Mouse (Mus musculus) stomach, embryonic 14.5 days (tissue): Measurements from ENCODE around the gene Ogfrl1. TPM values are rescaled to one million over a fixed set of nuclear protein-coding genes. Genes with fewer than 3 reads are reported as not detected.

Experiments
- ATAC-seq: fragments of 200-750 bp; cut with Nextera tagmentation; 2 replicates; pipeline ENCODE4 v1.8.0; 2017; ENCODE audit warnings: low read depth, moderate TSS enrichment; ENCODE audit not compliant: insufficient number of reproducible peaks, insufficient read depth, low FRiP score
- H3K27ac ChIP-seq: fragments of 300-500 bp; sonication (generic); 2 replicates; pipeline ENCODE4 v1.5.1; 2014; ENCODE audit warnings: mild to moderate bottlenecking, low read length, moderate library complexity, mixed read lengths
- H3K27me3 ChIP-seq: fragments of 300-500 bp; sonication (generic); 2 replicates; pipeline ENCODE4 v1.6.1; 2014; ENCODE audit warnings: low read length, control low read depth, mixed read lengths; ENCODE audit not compliant: control insufficient read depth, insufficient read depth
- H3K36me3 ChIP-seq: fragments of 300-500 bp; sonication (generic); 2 replicates; pipeline ENCODE4 v1.6.1; 2014; ENCODE audit warnings: mild to moderate bottlenecking, control low read depth, low read length, moderate library complexity, mixed read lengths; ENCODE audit not compliant: control insufficient read depth, insufficient read depth
- H3K4me1 ChIP-seq: fragments of 300-500 bp; sonication (generic); 2 replicates; pipeline ENCODE4 v1.6.1; 2014; ENCODE audit warnings: low read length, control low read depth, mixed read lengths; ENCODE audit not compliant: control insufficient read depth, insufficient read depth
- H3K4me2 ChIP-seq: fragments of 300-500 bp; sonication (generic); replicated peaks from 2 replicates; pipeline ENCODE4 v1.6.1; 2014; ENCODE audit warnings: low read depth, low read length, control low read depth
- H3K4me3 ChIP-seq: fragments of 300-500 bp; sonication (generic); 2 replicates; pipeline ENCODE4 v1.5.1; 2014; ENCODE audit warnings: low read depth, low read length, control low read depth
- H3K9ac ChIP-seq: fragments of 300-500 bp; sonication (generic); replicated peaks from 2 replicates; pipeline ENCODE4 v1.6.1; 2014; ENCODE audit warnings: low read depth, mild to moderate bottlenecking, control low read depth, low read length, moderate library complexity, mixed read lengths
- H3K9me3 ChIP-seq: fragments of 300-500 bp; sonication (generic); 2 replicates; pipeline ENCODE4 v1.6.1; 2016; ENCODE audit warnings: low read depth, low read length, control low read depth; ENCODE audit not compliant: control insufficient read depth
- WGBS: fragments of 180-500 bp; shearing (Covaris S2); extraction: QIAGEN DNeasy Blood & Tissue Kit; methylation state at CpG from one replicate; pipeline ENCODE4 v1.1.7; 2014; 5-methylcytosine and 5-hydroxymethylcytosine counted together
- polyA plus RNA-seq: library from polyadenylated mRNA; unstranded; fragments of >200 nt; fragmentation: Nextera tagmentation; extraction: Ambion mirVana; gene quantifications from 2 replicates; pipeline ENCODE4 v1.2.1, GENCODE M21; 2014

Ogfrl1 gene
- polyA plus RNA-seq, 1 experiment from 2014 or later = 5.3 TPM

GRCm38 (mm10) chr1:23342224-23342623 is 55.3 kb downstream of the Ogfrl1 start:
- H3K27me3 ChIP-seq = no peaks in the 10 kb centered on the region
- no peak overlapping the region for H3K4me2 ChIP-seq
- H3K4me3 ChIP-seq = no peak overlapping the region
- no peak for ATAC-seq
- H3K27ac ChIP-seq = no peak overlapping the region
- no peaks in the 10 kb centered on the region for H3K9me3 ChIP-seq
- H3K36me3 ChIP-seq = no peaks in the 10 kb centered on the region
- H3K4me1 ChIP-seq = no peaks in the 10 kb centered on the region
- no peak overlapping the region for H3K9ac ChIP-seq
- WGBS = 79% methylated on average over 3 of the region's 3 CpGs

GRCm38 (mm10) chr1:23335726-23336363 is 61.7 kb downstream of the Ogfrl1 start:
- H3K27me3 ChIP-seq = no peaks in the 10 kb centered on the region
- 81% methylated on average over 13 of the region's 13 CpGs for WGBS
- ATAC-seq = peak; percentile 65; the same call in 1 of the 2 replicates
- H3K36me3 ChIP-seq = no peaks in the 10 kb centered on the region
- H3K4me2 ChIP-seq = no peak overlapping the region
- H3K27ac ChIP-seq = no peak overlapping the region
- no peak overlapping the region for H3K4me3 ChIP-seq
- H3K9me3 ChIP-seq = no peaks in the 10 kb centered on the region
- H3K9ac ChIP-seq = no peak overlapping the region
- H3K4me1 ChIP-seq = no peaks in the 10 kb centered on the region

GRCm38 (mm10) chr1:23335050-23335449 is 62.5 kb downstream of the Ogfrl1 start:
- whole genome bisulfite sequencing = 89% methylated on average over 4 of the region's 4 CpGs
- no peaks in the 10 kb centered on the region for H3K4me1 ChIP-seq
- H3K4me3 ChIP-seq = no peak overlapping the region
- no peaks in the 10 kb centered on the region for H3K36me3 ChIP-seq
- no peaks in the 10 kb centered on the region for H3K9me3 ChIP-seq
- ATAC-seq = no peak
- no peak overlapping the region for H3K4me2 ChIP-seq
- no peaks in the 10 kb centered on the region for H3K27me3 ChIP-seq
- H3K9ac ChIP-seq = no peak overlapping the region
- H3K27ac ChIP-seq = no peak overlapping the region

GRCm38 (mm10) chr1:23332192-23332591 is 65.4 kb downstream of the Ogfrl1 start:
- no peak overlapping the region for H3K4me2 ChIP-seq
- no peaks in the 10 kb centered on the region for H3K9me3 ChIP-seq
- no peaks in the 10 kb centered on the region for H3K4me1 ChIP-seq
- no peaks in the 10 kb centered on the region for H3K36me3 ChIP-seq
- ATAC-seq = no peak
- no peaks in the 10 kb centered on the region for H3K27me3 ChIP-seq
- WGBS = 90% methylated on average over 4 of the region's 4 CpGs
- H3K9ac ChIP-seq = no peak overlapping the region
- no peak overlapping the region for H3K4me3 ChIP-seq
- no peak overlapping the region for H3K27ac ChIP-seq

- ATAC-seq = no peak
- H3K9ac ChIP-seq = no peak overlapping the region
- no peaks in the 10 kb centered on the region for H3K36me3 ChIP-seq
- no peak overlapping the region for H3K4me2 ChIP-seq
- H3K27me3 ChIP-seq = no peaks in the 10 kb centered on the region
- WGBS = 76% methylated on average over 7 of the region's 7 CpGs
- no peak overlapping the region for H3K4me3 ChIP-seq
- H3K4me1 ChIP-seq = no peaks in the 10 kb centered on the region
- H3K9me3 ChIP-seq = no peaks in the 10 kb centered on the region
- no peak overlapping the region for H3K27ac ChIP-seq
Measured at GRCm38 (mm10) chr1:23325160-23325559, 72.4 kb downstream of the Ogfrl1 start.

GRCm38 (mm10) chr1:23324226-23324625 is 73.3 kb downstream of the Ogfrl1 start:
- Histone ChIP-seq H3K27me3 (no peaks in the 10 kb centered on the region), H3K36me3 (no peaks in the 10 kb centered on the region), H3K4me2 (no peak overlapping the region), H3K4me1 (no peaks in the 10 kb centered on the region), H3K4me3 (no peak overlapping the region), H3K9me3 (no peaks in the 10 kb centered on the region), H3K27ac (no peak overlapping the region), H3K9ac (no peak overlapping the region)
- WGBS = 17% methylated on average over 5 of the region's 5 CpGs
- ATAC-seq = no peak

- no peak overlapping the region for H3K4me3 ChIP-seq
- H3K9me3 ChIP-seq = no peaks in the 10 kb centered on the region
- no peaks in the 10 kb centered on the region for H3K36me3 ChIP-seq
- no peaks in the 10 kb centered on the region for H3K4me1 ChIP-seq
- H3K4me2 ChIP-seq = no peak overlapping the region
- H3K27me3 ChIP-seq = no peaks in the 10 kb centered on the region
- ATAC-seq = no peak
- no peak overlapping the region for H3K27ac ChIP-seq
- H3K9ac ChIP-seq = no peak overlapping the region
- WGBS = 74% methylated on average over 11 of the region's 11 CpGs
Measured at GRCm38 (mm10) chr1:23323286-23323685, 74.3 kb downstream of the Ogfrl1 start.

GRCm38 (mm10) chr1:23322208-23322607 is 75.4 kb downstream of the Ogfrl1 start:
- Histone ChIP-seq H3K27ac (no peak overlapping the region), H3K36me3 (no peaks in the 10 kb centered on the region), H3K4me2 (no peak overlapping the region), H3K27me3 (no peaks in the 10 kb centered on the region), H3K4me3 (no peak overlapping the region), H3K9me3 (no peaks in the 10 kb centered on the region), H3K9ac (no peak overlapping the region), H3K4me1 (no peaks in the 10 kb centered on the region)
- 86% methylated on average over 4 of the region's 4 CpGs for WGBS
- no peak for ATAC-seq

- 0 out of 2 replicates have a peak overlapping the region, but pooled peaks have one; percentile 6 for H3K4me2 ChIP-seq
- no peak for ATAC-seq
- no peak overlapping the region for H3K27ac ChIP-seq
- no peaks in the 10 kb centered on the region for H3K27me3 ChIP-seq
- 29% methylated on average over 10 of the region's 10 CpGs for WGBS
- no peaks in the 10 kb centered on the region for H3K4me1 ChIP-seq
- no peak overlapping the region for H3K4me3 ChIP-seq
- H3K9ac ChIP-seq = no peak overlapping the region
- no peaks in the 10 kb centered on the region for H3K9me3 ChIP-seq
- H3K36me3 ChIP-seq = no peaks in the 10 kb centered on the region
Measured at GRCm38 (mm10) chr1:23321331-23321851, 76.2 kb downstream of the Ogfrl1 start.
